Mouse (Mus musculus) E14TG2a.4 (cell line): ENCODE measurements at regions not wholly inside any gene's neighbourhood (a gene's known extent, or its start where the extent isn't known, plus 50 kb on each side); places are given as distances from the start of the nearest gene placed in this dataset.

Experiments used
- H3K27me3 ChIP-seq: 2 replicates; pipeline ENCODE4 v1.6.1; 2014; ENCODE audit warnings: low read length, control low read depth; ENCODE audit not compliant: insufficient read depth
- H3K36me3 ChIP-seq: 2 replicates; pipeline ENCODE4 v1.6.1; 2014; ENCODE audit warnings: low read length, control low read depth; ENCODE audit not compliant: insufficient read depth
- H3K4me1 ChIP-seq: replicated peaks from 2 replicates; pipeline ENCODE4 v1.6.1; 2014; ENCODE audit warnings: low read depth, low read length, control low read depth
- H3K4me3 ChIP-seq: replicated peaks from 2 replicates; pipeline ENCODE4 v1.5.1; 2014; ENCODE audit warnings: mild to moderate bottlenecking, low read length
- H3K9me3 ChIP-seq: 2 replicates; pipeline ENCODE4 v1.6.1; 2014; ENCODE audit warnings: low read length, control low read depth
- CTCF ChIP-seq: conservative IDR thresholded peaks from 2 replicates; pipeline ENCODE4 v1.5.1; 2014; ENCODE audit warnings: low read length
- NANOG ChIP-seq: IDR thresholded peaks from 2 replicates; pipeline ENCODE4 v1.6.1; 2014; ENCODE audit warnings: borderline replicate concordance, low read length, mixed read lengths
- POU5F1 ChIP-seq: IDR thresholded peaks from 2 replicates; pipeline ENCODE4 v1.6.1; 2014; ENCODE audit warnings: low read length, borderline replicate concordance

DNA sequence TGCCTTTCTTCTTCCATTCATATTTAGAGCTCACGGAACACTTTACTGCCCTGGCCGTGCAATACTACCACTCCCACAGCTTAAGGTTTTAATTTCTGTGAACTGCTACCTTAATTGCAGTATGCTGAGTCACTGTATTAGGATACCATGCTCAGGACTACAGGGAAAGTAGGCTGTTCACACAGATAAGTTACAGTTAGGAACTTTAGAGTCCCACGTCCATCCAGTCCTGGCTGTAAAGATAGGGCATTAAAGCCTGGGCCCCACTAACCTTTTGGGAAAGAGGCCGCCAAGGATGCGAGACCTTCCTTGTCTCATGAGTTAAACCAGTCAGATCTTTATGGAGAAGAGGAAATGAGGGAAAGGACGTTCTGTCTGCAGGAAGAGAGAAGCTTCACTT is 574.6 kb downstream of the Stpg2 start:
- Histone ChIP-seq H3K4me1 (no peaks in the 10 kb centered on the region), H3K36me3 (no peaks in the 10 kb centered on the region)
- TF ChIP-seq POU5F1 (no peak), CTCF (no peak), NANOG (no peak)

DNA sequence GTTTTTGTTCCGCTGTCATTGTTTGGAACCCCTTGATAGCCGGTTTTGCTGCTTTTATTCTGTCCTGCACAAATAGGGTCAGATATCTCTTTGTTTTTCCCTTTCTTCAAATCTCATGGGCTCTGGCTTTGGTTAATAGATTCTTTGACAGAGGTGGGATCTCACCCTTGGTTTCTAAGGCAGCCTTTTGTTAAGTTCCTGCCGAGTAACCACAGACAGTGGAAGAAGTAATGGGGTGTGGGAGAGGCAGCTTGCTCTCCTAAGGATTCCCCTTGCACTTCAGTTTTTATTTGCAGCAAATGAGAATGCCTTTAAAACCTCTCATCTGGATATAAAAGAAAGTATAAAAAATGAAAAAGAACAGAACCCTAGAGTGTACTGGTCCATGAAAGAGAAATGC is 577.9 kb downstream of the Stpg2 start:
- H3K9me3 ChIP-seq: no peaks in the 10 kb centered on the region
- no peaks in the 10 kb centered on the region for H3K4me1 ChIP-seq
- TF ChIP-seq NANOG (no peak), CTCF (no peak), POU5F1 (no peak)
- no peak overlapping the region for H3K4me3 ChIP-seq
- H3K36me3 ChIP-seq: no peaks in the 10 kb centered on the region
- H3K27me3 ChIP-seq: no peaks in the 10 kb centered on the region

More for the DNA sequence above, 574.6 kb downstream of the Stpg2 start:
- Histone ChIP-seq H3K9me3 (no peaks in the 10 kb centered on the region), H3K27me3 (no peaks in the 10 kb centered on the region), H3K4me3 (no peak overlapping the region)

DNA sequence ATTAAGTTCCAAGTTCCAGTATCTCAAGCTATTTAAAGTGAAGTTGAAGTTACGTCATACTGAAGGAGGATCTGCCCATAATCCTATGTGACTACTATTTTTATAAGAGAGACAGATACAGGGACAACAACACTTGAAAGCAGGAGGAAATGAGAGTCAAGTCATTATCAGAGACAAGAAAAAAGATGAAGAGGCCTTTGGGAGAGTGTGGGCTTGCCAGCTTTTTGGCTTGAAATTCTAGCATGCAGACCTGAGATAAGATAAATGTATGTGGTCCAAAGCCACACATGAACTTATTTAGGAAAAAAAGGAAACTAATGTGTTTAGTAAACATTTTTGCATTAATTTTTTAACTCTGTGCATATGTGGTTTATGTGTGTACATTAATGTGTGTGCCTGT is 581.0 kb downstream of the Stpg2 start:
- H3K27me3 ChIP-seq: no peaks in the 10 kb centered on the region
- H3K36me3 ChIP-seq: no peaks in the 10 kb centered on the region
- no peak for TF ChIP-seq NANOG
- TF ChIP-seq POU5F1: no peak
- no peak for TF ChIP-seq CTCF
- no peaks in the 10 kb centered on the region for H3K9me3 ChIP-seq
- H3K4me1 ChIP-seq: no peaks in the 10 kb centered on the region
- no peak overlapping the region for H3K4me3 ChIP-seq

DNA sequence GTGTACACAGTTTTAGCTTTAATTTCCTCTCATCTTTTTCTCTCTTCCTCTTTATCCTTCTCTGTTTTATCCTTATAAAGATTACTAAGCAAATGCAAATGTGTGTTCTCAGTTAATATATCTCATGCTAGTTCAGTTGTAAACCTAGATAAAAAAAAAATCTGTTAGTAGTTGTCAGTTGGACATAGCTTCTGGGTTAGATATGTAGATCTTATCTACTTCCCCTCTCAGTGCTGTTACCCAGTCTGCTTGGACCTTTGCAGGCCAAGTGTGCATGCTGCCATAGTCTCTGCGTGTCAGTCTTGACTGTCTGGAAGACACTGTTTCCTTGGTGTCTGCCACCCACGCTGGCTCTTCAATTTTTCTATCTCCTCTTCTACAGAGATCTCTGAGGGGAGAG is 583.4 kb downstream of the Stpg2 start:
- Histone ChIP-seq H3K4me3 (no peak overlapping the region), H3K27me3 (no peaks in the 10 kb centered on the region), H3K36me3 (no peaks in the 10 kb centered on the region), H3K9me3 (no peaks in the 10 kb centered on the region), H3K4me1 (no peaks in the 10 kb centered on the region)
- TF ChIP-seq POU5F1 (no peak), NANOG (no peak), CTCF (no peak)

GRCm38 (mm10) chr3:139796685-139797084 is 591.2 kb downstream of the Stpg2 start:
- no peaks in the 10 kb centered on the region for H3K4me1 ChIP-seq
- no peaks in the 10 kb centered on the region for H3K27me3 ChIP-seq
- H3K9me3 ChIP-seq: no peaks in the 10 kb centered on the region
- H3K36me3 ChIP-seq: no peaks in the 10 kb centered on the region
- TF ChIP-seq NANOG (no peak), POU5F1 (no peak), CTCF (no peak)
- no peak overlapping the region for H3K4me3 ChIP-seq

- Histone ChIP-seq H3K9me3 (no peaks in the 10 kb centered on the region), H3K36me3 (no peaks in the 10 kb centered on the region), H3K4me1 (no peaks in the 10 kb centered on the region), H3K27me3 (no peaks in the 10 kb centered on the region), H3K4me3 (no peak overlapping the region)
- no peak for TF ChIP-seq CTCF
- no peak for TF ChIP-seq NANOG
- no peak for TF ChIP-seq POU5F1
These were observed 593.6 kb downstream of the Stpg2 start for GRCm38 (mm10) chr3:139799059-139799458.

- TF ChIP-seq POU5F1 (no peak), NANOG (no peak), CTCF (no peak)
- no peaks in the 10 kb centered on the region for H3K4me1 ChIP-seq
- no peaks in the 10 kb centered on the region for H3K9me3 ChIP-seq
- H3K36me3 ChIP-seq: no peaks in the 10 kb centered on the region
- H3K27me3 ChIP-seq: no peaks in the 10 kb centered on the region
- H3K4me3 ChIP-seq: no peak overlapping the region
These were observed 597.5 kb downstream of the Stpg2 start for GRCm38 (mm10) chr3:139802716-139803710.

GRCm38 (mm10) chr3:139828014-139828413 is 622.5 kb downstream of the Stpg2 start:
- Histone ChIP-seq H3K4me1 (no peaks in the 10 kb centered on the region), H3K9me3 (peaks cover 26% of the 10 kb centered on the region), H3K27me3 (no peaks in the 10 kb centered on the region), H3K36me3 (no peaks in the 10 kb centered on the region), H3K4me3 (no peak overlapping the region)
- TF ChIP-seq NANOG: no peak
- TF ChIP-seq CTCF: no peak
- no peak for TF ChIP-seq POU5F1

DNA sequence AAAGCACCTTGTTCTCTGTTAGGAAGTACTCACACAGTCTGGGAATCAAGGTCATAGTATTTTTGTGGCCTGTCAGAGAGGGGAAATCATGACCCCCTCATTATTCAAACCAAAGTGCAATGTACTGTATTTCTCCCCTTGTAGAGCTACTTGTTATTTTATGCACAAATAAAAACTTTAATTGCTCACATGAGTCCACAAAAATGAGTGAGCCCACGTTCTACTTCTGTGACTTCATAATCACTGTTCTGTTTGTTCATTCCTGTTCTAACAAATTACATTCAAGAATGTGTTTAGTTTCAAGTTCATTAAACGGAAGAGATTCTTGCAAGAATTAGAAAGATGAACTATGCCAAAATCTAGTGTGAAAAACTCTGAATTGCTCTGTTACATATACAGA is 623.1 kb downstream of the Stpg2 start:
- Histone ChIP-seq H3K4me3 (no peak overlapping the region), H3K36me3 (no peaks in the 10 kb centered on the region), H3K27me3 (no peaks in the 10 kb centered on the region), H3K9me3 (peaks cover 31% of the 10 kb centered on the region), H3K4me1 (no peaks in the 10 kb centered on the region)
- TF ChIP-seq CTCF (no peak), POU5F1 (no peak), NANOG (no peak)
